ENCODE assay signal across 8 mouse cellular contexts in genomic region chrX:95956497-95957293, GRCm38 (mm10). TPM values are rescaled to one million over a fixed set of nuclear protein-coding genes. Genes with fewer than 3 reads are reported as not detected.
DNase-seq lines count a peak whose midpoint lies in the region; ATAC-seq lines count a peak whose summit lies in the region.

Las1l (minus strand) TSS chrX:95956962.

- peak within 1 kb of the TSS; percentile 61 for H3K4me2 ChIP-seq in hindbrain, embryonic 14.5 days (replicated peaks)

- H3K36me3 ChIP-seq in hindbrain, embryonic 14.5 days (replicated peaks; ENCODE audit: control insufficient read depth, insufficient read depth), result no peaks in the 10 kb centered on the region

- DNase-seq in R1 (ENCODE audit: low read depth, low spot score), result peak; percentile 97
- DNase-seq in cerebellum, postnatal 25 days, result peak; percentile 89 to 92
- peak; percentile 74 to 84 for DNase-seq in frontal cortex, postnatal 25 days (ENCODE audit: low spot score in 2 of 2)
- peak; percentile 88 for DNase-seq in hindbrain, embryonic 14.5 days (ENCODE audit: low spot score)
- DNase-seq in layer of hippocampus, postnatal 36 days, result peak; percentile 85 to 91
- peak; percentile 95 for DNase-seq in lung, postnatal 36 days
- peak; percentile 97 for DNase-seq in retina, postnatal 1 day
- peak; percentile 65 to 85 for DNase-seq in urinary bladder, adult 18-20 months (ENCODE audit: low spot score in 2 of 2)

- peak within 1 kb of the TSS; percentile 54; the same call in 1 of the 2 replicates for H3K27ac ChIP-seq in hindbrain, embryonic 14.5 days

- H3K27me3 ChIP-seq in hindbrain, embryonic 14.5 days (ENCODE audit: control insufficient read depth, insufficient read depth, low read length), result no peaks in the 10 kb centered on the region

- peaks cover 6% of the 10 kb centered on the region; the same call in 1 of the 2 replicates for H3K4me1 ChIP-seq in hindbrain, embryonic 14.5 days (replicated peaks; ENCODE audit: control insufficient read depth, insufficient read depth, low read length)

- peak within 1 kb of the TSS; percentile 63 for H3K9ac ChIP-seq in hindbrain, embryonic 14.5 days

- peak; percentile 100 for ATAC-seq in hindbrain, embryonic 14.5 days (ENCODE audit: low FRiP score)

- H3K9me3 ChIP-seq in hindbrain, embryonic 14.5 days (ENCODE audit: control insufficient read depth, low read length), result no peaks in the 10 kb centered on the region

- WGBS in hindbrain, embryonic 14.5 days, result 23% methylated on average over 42 of the region's 42 CpGs

- peak within 1 kb of the TSS; percentile 58 for H3K4me3 ChIP-seq in hindbrain, embryonic 14.5 days (replicated peaks; ENCODE audit: low read length)

RNA-seq across cellular contexts. Expression of gene Las1l, which starts in this region (rescaled TPM):
- 56.5 and 60.2 TPM in 2 replicates for polyA plus RNA-seq in hindbrain, embryonic 14.5 days (2014; fragmentation: Nextera tagmentation; extraction: Ambion mirVana)
- 10 to 100 TPM; 48.0 to 53.9 TPM for total RNA-seq in layer of hippocampus, postnatal 36 days (2021)

Comparison
In these comparisons a context has a peak if more than half of its experiments do, and no peak if none do; other contexts are left out.
1. Peak in every context shown above with its lines: DNase-seq, ATAC-seq, H3K4me3 ChIP-seq and H3K27ac ChIP-seq.